In the genomic region with DNA sequence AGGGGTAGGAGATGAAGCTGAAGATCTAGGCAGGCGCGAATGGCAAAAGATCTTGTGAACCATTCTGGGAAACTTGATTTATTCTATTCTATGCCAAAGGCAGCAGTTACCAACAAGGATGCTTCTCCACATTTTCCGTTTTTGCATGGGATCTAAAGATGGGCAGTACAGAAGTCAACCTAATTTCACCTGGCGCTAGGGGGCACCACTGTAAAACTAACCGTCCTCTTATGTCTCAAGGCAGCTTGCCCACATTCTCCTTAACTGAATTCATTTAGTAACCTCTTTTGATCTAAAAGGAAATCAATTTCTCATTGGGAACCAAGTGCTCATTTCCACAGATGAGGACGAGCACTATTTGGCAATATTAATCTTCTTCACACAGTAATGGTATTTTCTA, we compare ENCODE assay signal across 8 mouse cellular contexts. TPM values are rescaled to one million over a fixed set of nuclear protein-coding genes. Genes with fewer than 3 reads are reported as not detected.
A peak's percentile ranks its signal among the peaks of the same experiment; 100 is the strongest.
DNase-seq lines count a peak whose midpoint lies in the region; ATAC-seq lines count a peak whose summit lies in the region.

No protein-coding gene starts in this region.

- H3K36me3 ChIP-seq in forebrain, embryonic 12.5 days (replicated peaks): no peaks in the 10 kb centered on the region
- no peaks in the 10 kb centered on the region for H3K36me3 ChIP-seq in forebrain, embryonic 15.5 days
- H3K36me3 ChIP-seq in splenic B cell, adult 2 months (ENCODE audit: control insufficient read depth, insufficient read depth, low read length, poor library complexity, severe bottlenecking): no peaks in the 10 kb centered on the region

- H3K4me3 ChIP-seq in forebrain, embryonic 12.5 days (replicated peaks): no peak overlapping the region
- no peak overlapping the region for H3K4me3 ChIP-seq in forebrain, embryonic 15.5 days

- WGBS in forebrain, embryonic 12.5 days: 24% methylated on average over 6 of the region's 6 CpGs
- WGBS in forebrain, embryonic 15.5 days: 29% methylated on average over 6 of the region's 6 CpGs

- H3K4me2 ChIP-seq in forebrain, embryonic 12.5 days: no peak overlapping the region
- no peak overlapping the region for H3K4me2 ChIP-seq in forebrain, embryonic 15.5 days (replicated peaks)

- H3K4me1 ChIP-seq in forebrain, embryonic 12.5 days: 0 out of 2 replicates have a peak, but pooled peaks cover 4% of the 10 kb centered on the region
- H3K4me1 ChIP-seq in forebrain, embryonic 15.5 days: no peaks in the 10 kb centered on the region

- H3K27ac ChIP-seq in forebrain, embryonic 12.5 days: no peak overlapping the region
- no peak overlapping the region for H3K27ac ChIP-seq in forebrain, embryonic 15.5 days (replicated peaks)

- no peaks in the 10 kb centered on the region for H3K9me3 ChIP-seq in forebrain, embryonic 12.5 days
- H3K9me3 ChIP-seq in forebrain, embryonic 15.5 days: no peaks in the 10 kb centered on the region

- intact Hi-C loops in heart, postnatal 25 days (cut with DNase I): loop anchor here (1.0 kb wide), 3 partner anchors 202 to 337 kb away; no protein-coding TSS in a partner anchor

- peak; percentile 76 for ATAC-seq in forebrain, embryonic 12.5 days (ENCODE audit: low FRiP score)
- ATAC-seq in forebrain, embryonic 15.5 days (replicated peaks): no peak

- H3K9ac ChIP-seq in forebrain, embryonic 12.5 days: no peak overlapping the region
- H3K9ac ChIP-seq in forebrain, embryonic 15.5 days (replicated peaks): no peak overlapping the region

- no peaks in the 10 kb centered on the region for H3K27me3 ChIP-seq in forebrain, embryonic 12.5 days
- H3K27me3 ChIP-seq in forebrain, embryonic 15.5 days: no peaks in the 10 kb centered on the region
- no peaks in the 10 kb centered on the region for H3K27me3 ChIP-seq in splenic B cell, adult 2 months (ENCODE audit: control insufficient read depth, insufficient read depth, low read length, poor library complexity, severe bottlenecking)

- peak; percentile 40 for DNase-seq in ZHBTc4 (ENCODE audit: low read depth, low spot score)
- peak; percentile 36 for DNase-seq in embryo, embryonic 11.5 days (ENCODE audit: low read depth, low spot score)
- peak; percentile 16 for DNase-seq in heart, postnatal 25 days (ENCODE audit: low spot score)
- peak; percentile 48 for DNase-seq in layer of hippocampus, postnatal 36 days
- DNase-seq in mesoderm, embryonic 11.5 days (ENCODE audit: low read depth, low spot score): peak; percentile 45
- peak; percentile 82 for DNase-seq in splenic B cell, adult 2 months (ENCODE audit: low read depth, low spot score)

RNA-seq across cellular contexts. Expression of a gene that starts 4.9 kb away (rescaled TPM):
- polyA plus RNA-seq in forebrain, embryonic 12.5 days (2016; fragmentation: Nextera tagmentation; extraction: Ambion mirVana): not detected in 2 replicates
- not detected in 2 replicates for polyA plus RNA-seq in forebrain, embryonic 15.5 days (2015; fragmentation: Nextera tagmentation; extraction: Ambion mirVana)
- total RNA-seq in heart, postnatal 25 days (2021): not detected
- not detected for total RNA-seq in layer of hippocampus, postnatal 36 days (2021)

Comparison
In these comparisons a context has a peak if more than half of its experiments do, and no peak if none do; other contexts are left out.
1. DNase-seq: peak in every context shown above with its lines; median percentile 82 in splenic B cell, adult 2 months; 48 in layer of hippocampus, postnatal 36 days; 45 in mesoderm, embryonic 11.5 days; 40 in ZHBTc4; 36 in embryo, embryonic 11.5 days; 16 in heart, postnatal 25 days.